Mouse (Mus musculus) E14TG2a.4 (cell line): Measurements from ENCODE around the gene Efnb3.
"Not testable (repeated sequence)": the region's sequence is repeated elsewhere in the genome, so short reads cannot be mapped to it uniquely, and the experiment has no call there.

Experiments
- H3K27me3 ChIP-seq: 2 replicates; pipeline ENCODE4 v1.6.1; 2014; ENCODE audit warnings: low read length, control low read depth; ENCODE audit not compliant: insufficient read depth
- H3K36me3 ChIP-seq: 2 replicates; pipeline ENCODE4 v1.6.1; 2014; ENCODE audit warnings: low read length, control low read depth; ENCODE audit not compliant: insufficient read depth
- H3K4me1 ChIP-seq: replicated peaks from 2 replicates; pipeline ENCODE4 v1.6.1; 2014; ENCODE audit warnings: low read depth, low read length, control low read depth
- H3K4me3 ChIP-seq: replicated peaks from 2 replicates; pipeline ENCODE4 v1.5.1; 2014; ENCODE audit warnings: mild to moderate bottlenecking, low read length
- H3K9me3 ChIP-seq: 2 replicates; pipeline ENCODE4 v1.6.1; 2014; ENCODE audit warnings: low read length, control low read depth
- CTCF ChIP-seq: conservative IDR thresholded peaks from 2 replicates; pipeline ENCODE4 v1.5.1; 2014; ENCODE audit warnings: low read length
- NANOG ChIP-seq: IDR thresholded peaks from 2 replicates; pipeline ENCODE4 v1.6.1; 2014; ENCODE audit warnings: borderline replicate concordance, low read length, mixed read lengths
- POU5F1 ChIP-seq: IDR thresholded peaks from 2 replicates; pipeline ENCODE4 v1.6.1; 2014; ENCODE audit warnings: low read length, borderline replicate concordance

Gene Efnb3

DNA sequence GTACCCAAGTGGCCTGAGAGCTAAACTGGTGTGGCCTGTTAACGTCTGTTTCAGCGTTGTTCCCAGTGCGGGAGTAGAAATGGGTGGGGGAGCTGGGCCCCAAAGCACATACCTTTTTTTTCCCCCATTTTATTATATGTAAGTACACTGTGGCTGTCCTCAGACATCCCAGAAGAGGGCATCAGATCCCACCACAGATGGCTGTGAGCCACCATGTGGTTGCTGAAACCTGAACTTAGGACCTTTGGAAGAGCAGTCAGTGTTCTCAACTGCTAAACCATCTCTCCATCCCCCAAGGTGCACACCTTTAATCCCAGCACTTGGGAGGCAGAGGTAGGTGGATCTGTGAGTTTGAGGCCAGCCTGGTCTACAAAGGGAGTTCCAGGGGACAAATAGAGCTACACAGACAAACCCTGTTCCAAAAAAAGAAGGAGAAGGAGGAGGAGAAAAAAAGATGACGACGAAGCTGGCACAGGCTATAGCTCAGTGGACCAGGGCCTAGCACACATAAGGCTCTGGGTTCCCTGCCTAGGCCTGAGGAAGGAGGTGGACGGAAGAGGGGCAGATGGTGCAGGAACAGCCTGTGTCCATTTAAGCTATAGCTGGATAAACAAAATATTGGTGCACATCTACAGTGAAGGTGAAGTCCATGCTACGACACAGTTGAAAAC, 27.4 kb downstream of the Efnb3 start:
- TF ChIP-seq POU5F1 (no peak), NANOG (no peak), CTCF (no peak)
- H3K4me3 ChIP-seq, result no peak overlapping the region
- no peaks in the 10 kb centered on the region for H3K9me3 ChIP-seq
- H3K4me1 ChIP-seq, result peaks cover 18% of the 10 kb centered on the region
- no peaks in the 10 kb centered on the region for H3K36me3 ChIP-seq
- H3K27me3 ChIP-seq, result peaks cover 19% of the 10 kb centered on the region

DNA sequence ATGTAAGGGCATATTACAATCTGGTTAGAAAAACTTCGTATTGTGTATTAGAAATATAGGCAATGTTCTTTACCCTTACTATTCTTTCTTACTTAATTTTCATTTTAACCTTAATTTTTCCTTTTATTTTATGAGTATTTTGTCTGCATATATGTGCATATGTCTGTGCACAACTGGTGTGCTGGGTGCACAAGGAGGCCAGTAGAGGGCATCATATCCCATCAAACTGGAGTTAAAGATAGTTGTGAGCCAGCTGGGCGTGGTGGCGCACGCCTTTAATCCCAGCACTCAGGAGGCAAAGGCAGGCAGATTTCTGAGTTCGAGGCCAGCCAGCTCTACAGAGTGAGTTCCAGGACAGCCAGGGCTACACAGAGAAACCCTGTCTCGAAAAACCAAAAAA, 29.2 kb downstream of the Efnb3 start:
- H3K4me1 ChIP-seq, result peaks cover 24% of the 10 kb centered on the region
- not testable (repeated sequence) for H3K4me3 ChIP-seq, H3K36me3 ChIP-seq, H3K9me3 ChIP-seq
- peak; percentile 59 for TF ChIP-seq CTCF
- H3K27me3 ChIP-seq, result peaks cover 31% of the 10 kb centered on the region

DNA sequence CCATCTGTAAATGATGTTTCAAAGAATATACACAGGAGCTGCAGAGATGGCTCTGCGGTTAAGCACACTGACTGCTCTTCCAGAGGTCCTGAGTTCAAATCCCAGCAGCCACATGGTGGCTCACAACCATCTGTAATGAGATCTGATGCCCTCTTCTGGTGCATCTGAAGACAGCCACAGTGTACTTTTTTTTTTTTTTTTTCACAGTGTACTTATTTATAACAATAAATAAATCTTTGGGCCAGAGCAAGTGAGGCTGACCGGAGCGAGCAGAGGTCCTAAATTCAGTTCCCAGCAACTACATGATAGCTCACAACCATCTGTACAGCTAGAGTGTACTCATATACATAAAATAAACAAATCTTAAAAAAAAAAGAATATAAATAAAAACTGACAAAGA, 29.7 kb downstream of the Efnb3 start:
- Histone ChIP-seq H3K4me1 (peaks cover 24% of the 10 kb centered on the region), H3K27me3 (peaks cover 31% of the 10 kb centered on the region)
- not testable (repeated sequence) for H3K36me3 ChIP-seq, H3K4me3 ChIP-seq, H3K9me3 ChIP-seq

DNA sequence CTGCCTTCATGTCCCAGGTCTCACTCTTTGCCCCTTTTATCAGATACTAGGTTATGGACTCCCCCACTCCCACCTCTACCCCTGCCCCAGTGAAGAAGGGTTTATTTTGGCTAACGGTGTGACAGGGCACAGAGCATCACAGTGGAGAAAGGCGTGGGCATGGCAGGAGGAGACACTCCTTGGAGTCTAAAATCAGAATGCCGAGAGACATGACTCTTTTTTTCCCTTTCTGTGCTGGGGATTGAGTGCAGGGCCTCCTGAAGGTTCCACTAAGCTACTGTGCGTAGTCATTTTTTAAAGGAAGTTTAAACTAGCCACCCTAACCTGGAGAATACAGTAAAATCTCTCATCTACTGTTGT, 32.0 kb downstream of the Efnb3 start:
- no peak for TF ChIP-seq CTCF
- no peak for TF ChIP-seq NANOG
- TF ChIP-seq POU5F1, result no peak
- Histone ChIP-seq H3K27me3 (peaks cover 31% of the 10 kb centered on the region), H3K36me3 (no peaks in the 10 kb centered on the region; the same call in 1 of the 2 replicates), H3K4me1 (peaks cover 24% of the 10 kb centered on the region), H3K9me3 (no peaks in the 10 kb centered on the region), H3K4me3 (no peak overlapping the region)

DNA sequence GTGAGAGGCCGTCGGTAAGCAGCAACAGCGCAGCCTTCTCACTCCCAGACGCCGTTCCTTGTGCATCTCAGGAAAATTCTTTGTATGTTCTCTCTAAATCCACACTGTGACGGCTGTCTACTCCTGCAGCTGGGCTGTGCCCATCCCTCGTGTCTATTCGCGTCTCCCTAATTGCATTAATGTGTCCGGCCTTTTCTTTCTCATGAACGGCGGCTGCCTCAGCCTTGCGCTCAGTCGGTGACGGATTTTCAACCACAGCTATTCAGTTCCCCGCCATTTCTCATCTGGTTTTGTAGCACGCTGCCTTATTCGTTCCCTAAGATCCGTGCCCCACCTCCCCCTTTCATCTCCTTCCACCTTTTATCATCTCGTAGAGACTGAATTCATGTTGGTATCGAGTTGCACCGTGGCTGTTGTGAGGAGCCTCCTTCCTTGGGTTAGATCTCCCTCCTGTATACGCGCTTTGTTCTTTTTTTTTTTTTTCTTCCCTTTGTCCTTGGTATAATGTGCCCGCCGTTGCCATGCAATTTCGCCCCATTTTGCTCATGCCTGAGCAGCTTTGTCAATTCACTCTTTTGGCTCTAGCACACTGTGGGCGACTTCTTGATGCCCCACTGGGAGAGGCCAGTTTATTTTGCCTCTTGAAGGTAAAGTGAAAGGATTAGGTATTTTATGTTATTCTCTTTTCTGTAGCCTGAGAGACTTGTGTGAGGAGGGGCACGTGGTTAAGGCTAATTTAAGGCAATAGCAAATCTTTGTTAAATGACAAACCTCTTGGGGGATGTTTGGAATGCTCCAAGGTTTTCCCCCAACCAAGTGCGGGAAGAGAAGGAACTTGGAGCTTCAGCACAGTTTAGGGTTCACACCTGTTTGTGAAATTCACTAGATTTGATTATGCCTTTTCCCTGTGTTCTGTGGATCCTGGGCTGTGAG, 32.6 kb downstream of the Efnb3 start:
- Histone ChIP-seq H3K4me1 (peaks cover 24% of the 10 kb centered on the region), H3K9me3 (no peaks in the 10 kb centered on the region), H3K27me3 (peaks cover 31% of the 10 kb centered on the region), H3K4me3 (no peak overlapping the region), H3K36me3 (no peaks in the 10 kb centered on the region; the same call in 1 of the 2 replicates)
- no peak for TF ChIP-seq CTCF
- TF ChIP-seq POU5F1, result no peak
- TF ChIP-seq NANOG, result no peak

DNA sequence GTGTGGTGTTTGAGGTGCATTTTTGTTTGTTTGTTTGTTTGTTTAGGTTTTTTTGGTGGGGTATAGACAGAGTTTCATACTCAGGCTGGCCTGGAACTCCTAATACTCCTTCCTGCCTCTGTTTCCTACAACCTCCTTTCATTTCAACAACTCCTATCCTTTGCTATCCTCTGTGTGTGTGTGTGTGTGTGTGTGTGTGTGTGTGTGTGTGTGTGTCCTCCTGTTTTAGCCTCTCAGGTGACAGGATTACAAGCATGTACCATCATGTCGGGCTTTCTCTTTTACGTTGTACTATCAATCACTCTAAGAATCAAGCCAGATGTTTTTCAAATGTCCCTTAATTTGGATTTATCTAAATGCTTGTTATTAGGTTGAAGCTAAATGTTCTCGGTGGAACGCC, 33.4 kb downstream of the Efnb3 start:
- TF ChIP-seq POU5F1 (no peak), CTCF (no peak), NANOG (no peak)
- Histone ChIP-seq H3K36me3 (no peaks in the 10 kb centered on the region; the same call in 1 of the 2 replicates), H3K9me3 (no peaks in the 10 kb centered on the region), H3K27me3 (peaks cover 31% of the 10 kb centered on the region), H3K4me1 (peaks cover 24% of the 10 kb centered on the region), H3K4me3 (no peak overlapping the region)

DNA sequence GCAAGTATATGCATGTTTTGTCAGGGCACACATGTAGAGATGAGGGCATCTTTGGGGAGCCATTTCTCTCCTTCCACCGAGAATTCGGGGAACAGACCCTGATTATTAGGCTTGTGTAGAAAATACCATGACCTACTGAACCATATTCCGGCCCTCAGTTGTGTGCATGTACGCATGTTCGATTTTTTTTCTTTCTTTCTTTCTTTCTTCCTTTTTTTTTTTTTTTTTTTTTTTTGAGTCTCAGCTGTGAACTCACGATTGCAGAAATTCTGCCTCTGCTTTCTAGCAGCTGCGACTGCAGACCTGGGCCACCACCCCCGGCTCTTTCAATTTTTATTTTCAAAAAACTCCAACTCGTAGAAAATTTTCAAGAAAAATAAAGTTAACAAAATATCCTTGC, 34.3 kb downstream of the Efnb3 start:
- H3K36me3 ChIP-seq, result no peaks in the 10 kb centered on the region; the same call in 1 of the 2 replicates
- H3K4me1 ChIP-seq, result peaks cover 29% of the 10 kb centered on the region
- no peaks in the 10 kb centered on the region for H3K9me3 ChIP-seq
- TF ChIP-seq CTCF (no peak), POU5F1 (no peak), NANOG (no peak)
- no peak overlapping the region for H3K4me3 ChIP-seq
- H3K27me3 ChIP-seq, result peaks cover 31% of the 10 kb centered on the region

DNA sequence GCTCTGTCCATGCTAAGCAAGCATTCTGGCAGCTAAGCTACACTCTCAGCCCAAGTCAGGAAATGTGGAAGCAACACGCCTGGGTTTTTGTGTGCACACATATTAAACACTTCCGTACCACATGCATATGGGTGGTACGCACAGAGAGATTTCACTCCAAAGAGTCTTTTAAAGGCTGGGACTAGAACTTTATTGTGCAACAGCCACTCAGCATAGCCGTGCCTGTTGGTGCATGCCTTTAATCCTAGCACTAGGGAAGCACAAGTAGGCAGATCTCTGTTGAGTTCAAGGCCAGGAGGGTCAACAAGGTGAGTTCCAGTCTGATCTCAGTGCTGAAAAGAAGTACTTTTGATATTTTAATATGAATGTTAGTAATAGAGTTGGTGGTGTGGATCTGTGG, 36.4 kb downstream of the Efnb3 start:
- TF ChIP-seq NANOG (no peak), POU5F1 (no peak), CTCF (no peak)
- Histone ChIP-seq H3K4me1 (peaks cover 18% of the 10 kb centered on the region), H3K36me3 (no peaks in the 10 kb centered on the region; the same call in 1 of the 2 replicates), H3K27me3 (peaks cover 17% of the 10 kb centered on the region), H3K9me3 (no peaks in the 10 kb centered on the region), H3K4me3 (no peak overlapping the region)
